Mouse (Mus musculus) mesoderm, embryonic 11.5 days (tissue): ENCODE measurements around the gene Zfp568.

Source experiments
- DNase-seq: peaks from one replicate; pipeline ENCODE4 v3.0.0-alpha.2; 2012; ENCODE audit warnings: low read depth, low spot score

Zfp568 gene

DNA sequence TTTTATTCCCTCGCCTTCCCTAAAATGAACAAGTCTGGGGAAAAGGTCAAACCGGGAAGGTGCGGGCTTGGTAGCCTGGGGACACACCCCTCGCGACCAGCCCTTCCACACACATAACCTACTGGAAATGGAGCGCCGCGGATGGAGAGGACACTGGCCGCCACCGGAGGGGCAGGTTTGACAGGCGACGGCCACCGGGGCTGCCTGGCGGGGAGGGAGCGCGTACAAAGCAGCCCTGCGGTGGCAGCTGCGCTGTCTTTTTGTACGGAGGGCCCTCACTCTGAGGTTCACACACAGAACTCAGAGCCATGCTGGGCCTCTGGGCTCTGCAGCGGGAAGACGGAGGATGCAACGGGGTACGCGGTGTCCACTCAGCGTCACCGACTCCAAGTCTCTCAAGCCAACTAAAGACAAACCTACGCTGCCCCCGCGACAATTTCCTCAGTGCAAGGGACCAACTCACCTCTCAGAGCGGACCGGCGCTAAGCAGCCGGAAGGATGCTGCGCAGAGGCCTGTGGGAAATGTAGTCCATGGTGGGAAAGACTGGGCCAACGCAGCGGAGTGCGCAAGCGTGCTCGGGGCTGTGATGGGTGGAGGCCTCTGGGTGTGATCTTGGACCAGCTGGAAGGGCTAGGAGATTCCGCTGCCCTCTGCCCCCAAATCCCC is 67.3 kb downstream of the Zfp568 start, which contains the start of gene Zfp14:
TSS of gene Zfp14 (minus strand) at position 499 of the 667 bp plus-strand sequence.
- DNase-seq = peak; percentile 91

DNA sequence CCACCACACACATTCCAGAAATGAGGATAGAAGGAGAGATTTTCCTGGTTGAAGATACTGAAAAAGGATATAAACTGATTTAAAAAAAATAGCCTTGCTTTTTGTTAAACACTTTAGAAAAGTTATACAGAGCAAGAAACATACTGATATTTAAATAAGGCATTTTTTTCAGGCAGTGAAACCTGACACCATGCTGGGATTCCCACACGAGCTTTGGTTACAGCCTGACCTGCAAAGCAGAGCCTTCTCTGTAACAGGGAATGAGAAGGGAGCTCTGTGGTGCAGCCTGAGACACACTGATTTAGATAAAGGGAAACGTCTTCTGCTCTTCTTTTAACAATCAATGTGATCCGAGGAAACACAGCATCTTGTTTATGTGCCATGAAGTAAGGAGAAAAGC is 69.8 kb downstream of the Zfp568 start:
- DNase-seq = no peak

DNA sequence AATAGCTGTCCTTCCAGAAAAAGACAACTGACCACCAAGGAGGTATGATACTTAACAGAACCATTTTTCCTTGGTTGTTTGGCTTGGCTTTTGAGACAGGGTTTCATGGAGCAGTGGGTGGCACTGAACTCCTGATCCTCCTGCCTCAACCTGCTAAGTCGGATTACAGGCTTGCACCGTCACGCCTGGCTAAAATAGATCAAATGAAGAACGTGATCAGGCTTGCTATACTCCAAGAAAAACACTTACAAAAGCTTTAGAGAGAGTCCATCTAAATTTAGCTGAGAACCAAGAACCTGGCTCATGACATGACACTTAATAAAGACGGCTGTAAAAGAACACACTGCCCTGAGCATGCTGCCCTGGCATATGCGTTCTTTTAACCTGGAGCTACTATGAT is 76.6 kb downstream of the Zfp568 start:
- no peak for DNase-seq

- peak; percentile 22 for DNase-seq
These were observed 78.7 kb downstream of the Zfp568 start for GRCm38 (mm10) chr7:30062478-30062877.

GRCm38 (mm10) chr7:30064622-30065021 is 80.9 kb downstream of the Zfp568 start:
- DNase-seq = no peak

DNA sequence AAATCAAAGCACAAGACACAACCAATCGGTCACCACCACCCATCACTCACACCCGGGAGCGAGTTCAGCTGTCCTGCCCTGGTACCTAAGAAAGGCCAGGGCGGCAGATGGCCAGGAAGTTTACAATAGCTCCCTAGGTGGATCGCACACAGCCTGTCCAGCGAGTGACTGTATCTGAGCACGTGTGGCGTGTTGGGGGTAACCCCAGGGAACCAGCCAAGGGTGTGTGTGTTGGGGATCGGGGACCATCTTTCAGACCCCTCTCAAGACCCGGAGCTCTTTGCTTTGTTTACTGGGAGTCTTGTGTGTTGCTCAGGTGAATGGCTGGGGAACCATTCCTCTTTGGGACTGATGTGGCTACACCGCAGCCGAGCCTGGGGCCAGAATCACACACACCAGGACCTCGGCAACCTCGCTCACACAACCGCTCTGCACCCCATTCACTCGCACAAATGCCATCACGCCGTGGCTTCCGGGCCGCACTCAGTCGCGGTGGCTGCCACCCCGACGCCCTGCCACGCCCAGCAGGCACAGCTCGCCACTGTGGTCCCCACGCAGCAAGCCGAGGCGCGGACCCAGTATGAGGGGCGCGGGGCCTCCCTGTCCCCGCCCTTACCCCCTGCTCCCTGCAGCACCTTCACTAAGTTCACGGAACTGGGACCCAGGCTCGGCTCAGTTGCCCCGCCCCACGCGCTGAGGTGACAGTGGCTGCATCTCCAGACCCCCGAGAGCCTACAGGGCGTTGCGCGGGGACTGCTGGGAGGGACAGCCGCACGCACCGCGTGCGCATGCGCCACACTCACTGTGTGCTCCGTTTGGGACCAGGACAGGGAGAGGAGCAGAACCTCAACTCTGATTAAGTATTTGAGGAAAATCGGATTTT is 88.6 kb downstream of the Zfp568 start, which contains the start of gene Zfp82:
TSS of gene Zfp82 (minus strand) at position 755 of the 883 bp plus-strand sequence.
- peak; percentile 95 for DNase-seq
